Mouse (Mus musculus): Measurements from ENCODE around the gene Sorl1.

- TF ChIP-seq TAL1 (IDR thresholded peaks at IDR 0.05; ENCODE audit: low read length) (no peak), GATA1 (IDR thresholded peaks at IDR 0.05; ENCODE audit: low read length) (no peak)
Measured at GRCm38 (mm10) chr9:42022318-42022717, 101.8 kb downstream of the Sorl1 start.
